Mouse (Mus musculus): ENCODE results near the gene Gm35549. TPM values are rescaled to one million over a fixed set of nuclear protein-coding genes. Genes with fewer than 3 reads are reported as not detected.
A peak's percentile ranks its signal among the peaks of the same experiment; 100 is the strongest.

Gm35549 gene
- polyA plus RNA-seq, 2 experiments, result not detected

GRCm38 (mm10) chr9:122814775-122815174, 29.1 kb downstream of the Gm35549 start:
- no peak for ATAC-seq (ENCODE audit: insufficient read depth)
- TF ChIP-seq EP300 (IDR thresholded peaks at IDR 0.05; ENCODE audit: low read depth), result no peak
- TF ChIP-seq CTCF (IDR thresholded peaks at IDR 0.05; ENCODE audit: low read depth), result no peak
- 66% methylated on average over 2 of the region's 2 CpGs for WGBS (ENCODE audit: insufficient replicate concordance)
- Histone ChIP-seq H3K27me3 (ENCODE audit: control insufficient read depth, insufficient read depth, low read length) (no peaks in the 10 kb centered on the region), H3K4me3 (ENCODE audit: insufficient read depth in 1 of 2, low read depth in 2 of 2, low read length in 2 of 2) (no peak overlapping the region), H3K9ac (replicated peaks) (no peak overlapping the region), H3K36me3 (replicated peaks; ENCODE audit: control insufficient read depth, insufficient read depth, low read depth) (no peaks in the 10 kb centered on the region), H3K9me3 (ENCODE audit: control insufficient read depth, low read length) (no peaks in the 10 kb centered on the region), H3K4me1 (replicated peaks; ENCODE audit: control insufficient read depth in 2 of 2, insufficient read depth in 2 of 2, low read length in 1 of 2) (no peaks in the 10 kb centered on the region), H3K27ac (no peak overlapping the region), H3K4me2 (ENCODE audit: low read depth) (no peak overlapping the region)
- no peak for DNase-seq (ENCODE audit: low read depth in 3 of 3, low spot score in 3 of 3)

- Histone ChIP-seq H3K9me3 (ENCODE audit: control insufficient read depth, low read length) (no peaks in the 10 kb centered on the region), H3K27ac (no peak overlapping the region), H3K4me3 (ENCODE audit: insufficient read depth in 1 of 2, low read depth in 2 of 2, low read length in 2 of 2) (no peak overlapping the region), H3K27me3 (ENCODE audit: control insufficient read depth, insufficient read depth, low read length) (no peaks in the 10 kb centered on the region), H3K9ac (replicated peaks) (no peak overlapping the region), H3K4me2 (ENCODE audit: low read depth) (no peak overlapping the region), H3K4me1 (replicated peaks; ENCODE audit: control insufficient read depth in 2 of 2, insufficient read depth in 2 of 2, low read length in 1 of 2) (no peaks in the 10 kb centered on the region), H3K36me3 (replicated peaks; ENCODE audit: control insufficient read depth, insufficient read depth, low read depth) (no peaks in the 10 kb centered on the region)
- TF ChIP-seq CTCF (IDR thresholded peaks at IDR 0.05; ENCODE audit: low read depth), result no peak
- no peak for TF ChIP-seq EP300 (IDR thresholded peaks at IDR 0.05; ENCODE audit: low read depth)
- 64% methylated on average over 5 of the region's 5 CpGs for WGBS (ENCODE audit: insufficient replicate concordance)
- DNase-seq (ENCODE audit: low read depth in 3 of 3, low spot score in 3 of 3) (no peak), ATAC-seq (ENCODE audit: insufficient read depth) (no peak)
Measured at GRCm38 (mm10) chr9:122812386-122812785, 31.4 kb downstream of the Gm35549 start.

GRCm38 (mm10) chr9:122810212-122810611, 33.6 kb downstream of the Gm35549 start:
- TF ChIP-seq EP300 (IDR thresholded peaks at IDR 0.05; ENCODE audit: low read depth) (no peak), CTCF (IDR thresholded peaks at IDR 0.05; ENCODE audit: low read depth) (no peak)
- 67% methylated on average over 3 of the region's 3 CpGs for WGBS (ENCODE audit: insufficient replicate concordance)
- no peak for ATAC-seq (ENCODE audit: insufficient read depth)

GRCm38 (mm10) chr9:122807186-122807585, 36.6 kb downstream of the Gm35549 start:
- H3K4me2 ChIP-seq (ENCODE audit: low read depth), result no peak overlapping the region
- H3K4me3 ChIP-seq (ENCODE audit: insufficient read depth in 1 of 2, low read depth in 2 of 2, low read length in 2 of 2), result no peak overlapping the region
- H3K27ac ChIP-seq, result no peak overlapping the region
- no peaks in the 10 kb centered on the region for H3K27me3 ChIP-seq (ENCODE audit: control insufficient read depth, insufficient read depth, low read length)
- no peak overlapping the region for H3K9ac ChIP-seq (replicated peaks)
- peaks cover 3 to 13% of the 10 kb centered on the region in 2 experiments for H3K4me1 ChIP-seq (replicated peaks; ENCODE audit: control insufficient read depth in 2 of 2, insufficient read depth in 2 of 2, low read length in 1 of 2)
- DNase-seq (ENCODE audit: low read depth in 3 of 3, low spot score in 3 of 3), result no peak
- ATAC-seq (ENCODE audit: insufficient read depth), result no peak
- H3K36me3 ChIP-seq (replicated peaks; ENCODE audit: control insufficient read depth, insufficient read depth, low read depth), result no peaks in the 10 kb centered on the region
- 70% methylated on average over 2 of the region's 2 CpGs for WGBS (ENCODE audit: insufficient replicate concordance)
- no peaks in the 10 kb centered on the region for H3K9me3 ChIP-seq (ENCODE audit: control insufficient read depth, low read length)
- no peak for TF ChIP-seq CTCF (IDR thresholded peaks at IDR 0.05; ENCODE audit: low read depth)

More at GRCm38 (mm10) chr9:122810212-122810611, 33.6 kb downstream of the Gm35549 start:
- no peaks in the 10 kb centered on the region for H3K9me3 ChIP-seq (ENCODE audit: control insufficient read depth, low read length)
- no peaks in the 10 kb centered on the region for H3K36me3 ChIP-seq (replicated peaks; ENCODE audit: control insufficient read depth, insufficient read depth, low read depth)
- H3K4me2 ChIP-seq (ENCODE audit: low read depth), result no peak overlapping the region
- no peaks in the 10 kb centered on the region for H3K27me3 ChIP-seq (ENCODE audit: control insufficient read depth, insufficient read depth, low read length)
- DNase-seq (ENCODE audit: low read depth in 3 of 3, low spot score in 3 of 3), result no peak
- no peak overlapping the region for H3K27ac ChIP-seq
- H3K9ac ChIP-seq (replicated peaks), result no peak overlapping the region
- peaks cover 3 to 9% of the 10 kb centered on the region in 2 experiments for H3K4me1 ChIP-seq (replicated peaks; ENCODE audit: control insufficient read depth in 2 of 2, insufficient read depth in 2 of 2, low read length in 1 of 2)
- no peak overlapping the region for H3K4me3 ChIP-seq (ENCODE audit: insufficient read depth in 1 of 2, low read depth in 2 of 2, low read length in 2 of 2)

- ATAC-seq (ENCODE audit: insufficient read depth) (no peak), DNase-seq (ENCODE audit: low read depth in 3 of 3, low spot score in 3 of 3) (no peak)
- Histone ChIP-seq H3K36me3 (replicated peaks; ENCODE audit: control insufficient read depth, insufficient read depth, low read depth) (no peaks in the 10 kb centered on the region), H3K9ac (replicated peaks) (peak overlapping the region; percentile 74), H3K9me3 (ENCODE audit: control insufficient read depth, low read length) (no peaks in the 10 kb centered on the region), H3K4me3 (ENCODE audit: insufficient read depth in 1 of 2, low read depth in 2 of 2, low read length in 2 of 2) (peak overlapping the region; percentile 66 to 68), H3K4me2 (ENCODE audit: low read depth) (peak overlapping the region; percentile 67), H3K4me1 (replicated peaks; ENCODE audit: control insufficient read depth in 2 of 2, insufficient read depth in 2 of 2, low read length in 1 of 2) (peaks cover 3 to 13% of the 10 kb centered on the region in 2 experiments), H3K27me3 (ENCODE audit: control insufficient read depth, insufficient read depth, low read length) (no peaks in the 10 kb centered on the region), H3K27ac (peak overlapping the region; percentile 0)
- 17% methylated on average over 9 of the region's 10 CpGs for WGBS (ENCODE audit: insufficient replicate concordance)
- TF ChIP-seq EP300 (IDR thresholded peaks at IDR 0.05; ENCODE audit: low read depth) (no peak), CTCF (IDR thresholded peaks at IDR 0.05; ENCODE audit: low read depth) (no peak)
Measured at GRCm38 (mm10) chr9:122805845-122806341, 37.9 kb downstream of the Gm35549 start.
